Mouse (Mus musculus) liver, adult 2 months (tissue): ENCODE data around the gene Cenpm.

Source experiments
- CTCF ChIP-seq: fragments of 200-500 bp; IDR thresholded peaks from 2 replicates; pipeline ENCODE4 v1.5.1; 2011; ENCODE audit warnings: low read depth, low read length, control low read depth
- POLR2A ChIP-seq: fragments of 200-500 bp; IDR thresholded peaks from 2 replicates; pipeline ENCODE4 v1.6.1; 2011; ENCODE audit warnings: low read length, control low read depth; ENCODE audit not compliant: insufficient read depth; ENCODE audit errors: extremely low read depth

GRCm38 (mm10) chr15:82202086-82202485 lies 42.5 kb downstream of the Cenpm start:
- TF ChIP-seq POLR2A, result no peak
- no peak for TF ChIP-seq CTCF
